In genomic region chr17:31061346-31062095, GRCm38 (mm10) we compare ENCODE assay signal across 9 mouse cellular contexts. TPM values are rescaled to one million over a fixed set of nuclear protein-coding genes. Genes with fewer than 3 reads are reported as not detected.
A peak's percentile ranks its signal among the peaks of the same experiment; 100 is the strongest.
DNase-seq lines count a peak whose midpoint lies in the region; ATAC-seq and TF ChIP-seq lines count a peak whose summit lies in the region.
"Had no signal": no experiment of that assay in that cellular context is flagged by ENCODE, and none has a peak within 500 bp of the region (broad histone marks: within the 10 kb centered on the region; RNA-seq: fewer than 3 reads in every experiment).

No protein-coding gene starts in this region.

- TF ChIP-seq POLR2A in spleen, adult 2 months (IDR thresholded peaks at IDR 0.05; ENCODE audit: low read depth, low read length), result no peak

- peak overlapping the region; percentile 22; the same call in 1 of the 2 replicates for H3K9ac ChIP-seq in hindbrain, embryonic 16.5 days (ENCODE audit: low read depth, low read length)
- no peak overlapping the region for H3K9ac ChIP-seq in hindbrain, embryonic 12.5 days
- no peak overlapping the region for H3K9ac ChIP-seq in stomach, embryonic 16.5 days (ENCODE audit: low read length)
- H3K9ac ChIP-seq: limb, embryonic 12.5 days had no signal

- peaks cover 20% of the 10 kb centered on the region for H3K4me1 ChIP-seq in hindbrain, embryonic 16.5 days (ENCODE audit: control insufficient read depth, insufficient read depth, low read depth, low read length)
- peaks cover 27% of the 10 kb centered on the region for H3K4me1 ChIP-seq in hindbrain, embryonic 12.5 days
- H3K4me1 ChIP-seq in spleen, adult 2 months (ENCODE audit: control insufficient read depth, insufficient read depth, insufficient read length), result peaks cover 28% of the 10 kb centered on the region; the same call in 1 of the 2 replicates
- H3K4me1 ChIP-seq in stomach, embryonic 16.5 days (ENCODE audit: control insufficient read depth, insufficient read depth, low read length), result peaks cover 20% of the 10 kb centered on the region

- no peaks in the 10 kb centered on the region for H3K27me3 ChIP-seq in hindbrain, embryonic 16.5 days (replicated peaks; ENCODE audit: control insufficient read depth, insufficient read depth, low read length)
- H3K27me3 ChIP-seq in hindbrain, embryonic 12.5 days, result peaks cover 16% of the 10 kb centered on the region
- H3K27me3 ChIP-seq in spleen, adult 2 months (ENCODE audit: control insufficient read depth, insufficient read depth, low read length), result no peaks in the 10 kb centered on the region
- peaks cover 35% of the 10 kb centered on the region for H3K27me3 ChIP-seq in stomach, embryonic 16.5 days (ENCODE audit: control insufficient read depth, insufficient read depth, low read length)

- no peak for TF ChIP-seq CTCF in spleen, adult 2 months (IDR thresholded peaks at IDR 0.05; ENCODE audit: extremely low read depth, insufficient read depth, insufficient read length, insufficient replicate concordance)

- H3K9me3 ChIP-seq in hindbrain, embryonic 16.5 days (ENCODE audit: control insufficient read depth, low read length), result no peaks in the 10 kb centered on the region
- no peaks in the 10 kb centered on the region for H3K9me3 ChIP-seq in hindbrain, embryonic 12.5 days (replicated peaks)
- no peaks in the 10 kb centered on the region for H3K9me3 ChIP-seq in stomach, embryonic 16.5 days (replicated peaks; ENCODE audit: control insufficient read depth, low read length)
- H3K9me3 ChIP-seq: limb, embryonic 12.5 days had no signal

- no peak overlapping the region for H3K27ac ChIP-seq in hindbrain, embryonic 16.5 days (ENCODE audit: low read depth, low read length)
- H3K27ac ChIP-seq in hindbrain, embryonic 12.5 days, result no peak overlapping the region; the same call in 1 of the 2 replicates
- H3K27ac ChIP-seq in spleen, adult 2 months (ENCODE audit: insufficient read depth, low read length), result peak overlapping the region; percentile 51
- H3K27ac ChIP-seq in stomach, embryonic 16.5 days (ENCODE audit: low read length), result peak overlapping the region; percentile 43

- H3K36me3 ChIP-seq in hindbrain, embryonic 16.5 days (ENCODE audit: control insufficient read depth, insufficient read depth, low read length), result 0 out of 2 replicates have a peak, but pooled peaks cover 3% of the 10 kb centered on the region
- H3K36me3 ChIP-seq in hindbrain, embryonic 12.5 days, result no peaks in the 10 kb centered on the region
- H3K36me3 ChIP-seq in spleen, adult 2 months (ENCODE audit: control insufficient read depth, insufficient read depth, low read length), result peaks cover 15% of the 10 kb centered on the region
- no peaks in the 10 kb centered on the region for H3K36me3 ChIP-seq in stomach, embryonic 16.5 days (ENCODE audit: control insufficient read depth, insufficient read depth, low read length)
- H3K36me3 ChIP-seq: limb, embryonic 12.5 days had no signal

- no peak overlapping the region for H3K4me2 ChIP-seq in hindbrain, embryonic 16.5 days (ENCODE audit: low read length)
- no peak overlapping the region for H3K4me2 ChIP-seq in hindbrain, embryonic 12.5 days (replicated peaks)
- no peak overlapping the region for H3K4me2 ChIP-seq in stomach, embryonic 16.5 days (ENCODE audit: low read depth, low read length)
- H3K4me2 ChIP-seq: limb, embryonic 12.5 days had no signal

- 75% methylated on average over 3 of the region's 3 CpGs for WGBS in hindbrain, embryonic 16.5 days
- 83% methylated on average over 3 of the region's 3 CpGs for WGBS in hindbrain, embryonic 12.5 days
- 75% methylated on average over 3 of the region's 3 CpGs for WGBS in spleen, adult 2 months
- 63% methylated on average over 3 of the region's 3 CpGs for WGBS in stomach, embryonic 16.5 days

- no peak for ATAC-seq in hindbrain, embryonic 16.5 days
- ATAC-seq in hindbrain, embryonic 12.5 days (ENCODE audit: low FRiP score), result no peak
- no peak for ATAC-seq in stomach, embryonic 16.5 days (ENCODE audit: insufficient read depth, low FRiP score)

- peak; percentile 4 for DNase-seq in cerebellum, adult 8-10 months
- no peak for DNase-seq in cerebellum, adult 18-20 months
- DNase-seq in spleen, adult 2 months (ENCODE audit: low read depth in 1 of 2, low spot score in 2 of 2), result no peak
- no peak for DNase-seq in spleen, postnatal 4 days (ENCODE audit: low spot score in 2 of 2)
- no peak for DNase-seq in spleen, adult 12 weeks (ENCODE audit: low spot score)

- H3K4me3 ChIP-seq in hindbrain, embryonic 16.5 days (ENCODE audit: low read length), result no peak overlapping the region
- no peak overlapping the region for H3K4me3 ChIP-seq in hindbrain, embryonic 12.5 days
- no peak overlapping the region for H3K4me3 ChIP-seq in spleen, adult 2 months (ENCODE audit: extremely low read depth, insufficient read depth, insufficient read length)
- H3K4me3 ChIP-seq in stomach, embryonic 16.5 days (replicated peaks; ENCODE audit: low read length), result no peak overlapping the region
- H3K4me3 ChIP-seq: limb, embryonic 12.5 days had no signal

RNA-seq across cellular contexts. Expression of gene Abcg1, which starts 4.0 kb away (rescaled TPM):
- polyA plus RNA-seq in hindbrain, embryonic 16.5 days (2015; fragmentation: Nextera tagmentation; extraction: Ambion mirVana), result 20.2 and 20.9 TPM in 2 replicates
- 15.3 and 17.5 TPM in 2 replicates for polyA plus RNA-seq in hindbrain, embryonic 12.5 days (2016; fragmentation: Nextera tagmentation; extraction: Ambion mirVana)
- 29.0 and 33.1 TPM in 2 replicates for polyA plus RNA-seq in spleen, adult 2 months (2012; rRNA removed)
- 11.3 and 15.4 TPM in 2 replicates for polyA plus RNA-seq in stomach, embryonic 16.5 days (2015; fragmentation: Nextera tagmentation; extraction: Ambion mirVana)

Comparison
In these comparisons a context has a peak if more than half of its experiments do, and no peak if none do; other contexts are left out.
1. H3K27ac ChIP-seq: peak in spleen, adult 2 months (single experiment) and stomach, embryonic 16.5 days (single experiment); none in hindbrain, embryonic 16.5 days (single experiment) and hindbrain, embryonic 12.5 days (single experiment).